Mouse (Mus musculus) heart, postnatal 4 days (tissue): ENCODE measurements around the gene Foxa3. TPM values are rescaled to one million over a fixed set of nuclear protein-coding genes. Genes with fewer than 3 reads are reported as not detected.
"Not testable (repeated sequence)": the region's sequence is repeated elsewhere in the genome, so short reads cannot be mapped to it uniquely, and the experiment has no call there.

Experiments used
- DNase-seq: peaks from one replicate; pipeline ENCODE4 v3.0.0; 2021
- total RNA-seq, 2 experiments: library from RNA; stranded (reverse); gene quantifications; 2 replicates each; pipeline ENCODE4 v1.2.3; 2021

Foxa3 gene
- total RNA-seq: not detected

DNA sequence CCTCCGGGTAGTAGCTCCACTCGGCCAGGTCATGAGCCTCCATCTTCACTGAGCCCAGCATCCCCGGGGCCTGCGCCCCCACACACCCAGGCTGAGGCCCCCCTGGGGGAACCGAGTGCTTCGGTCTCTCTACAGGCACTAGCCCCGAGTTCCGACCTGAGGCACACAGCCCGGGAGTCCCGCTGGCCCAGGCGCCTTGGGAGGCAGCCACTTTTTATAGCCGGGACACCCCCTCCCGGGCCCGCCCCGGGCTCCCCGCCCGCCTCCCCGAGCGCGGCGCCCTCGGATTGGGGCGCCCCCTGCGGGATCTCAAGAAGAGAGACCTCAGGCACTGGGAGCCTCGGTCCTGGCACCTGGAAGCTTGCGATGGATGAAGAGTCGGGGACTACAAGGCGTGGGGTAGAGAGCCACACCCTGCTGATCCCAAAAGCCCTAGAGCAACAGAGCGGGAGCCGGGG, at the start of gene Foxa3:
Gene Foxa3, minus strand, starts transcription at position 182 of the 458 bp plus-strand sequence.
- DNase-seq: peak; percentile 58

DNA sequence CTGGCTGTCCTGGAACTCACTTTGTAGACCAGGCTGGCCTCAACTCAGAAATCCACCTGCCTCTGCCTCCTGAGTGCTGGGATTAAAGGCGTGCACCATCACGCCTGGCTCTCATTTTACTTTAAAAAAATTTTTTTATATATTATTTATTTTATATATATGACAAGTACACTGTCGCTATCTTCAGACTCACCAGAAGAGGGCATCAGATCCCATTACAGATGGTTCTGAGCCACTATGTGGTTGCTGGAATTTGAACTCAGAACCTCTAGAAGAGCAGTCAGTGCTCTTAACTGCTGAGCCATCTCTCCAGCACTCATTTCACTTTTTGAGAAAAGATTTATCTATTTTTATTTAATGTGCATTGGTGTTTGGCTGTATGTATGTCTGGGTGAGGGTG, 47.7 kb upstream of the Foxa3 start:
- not testable (repeated sequence) for DNase-seq

DNA sequence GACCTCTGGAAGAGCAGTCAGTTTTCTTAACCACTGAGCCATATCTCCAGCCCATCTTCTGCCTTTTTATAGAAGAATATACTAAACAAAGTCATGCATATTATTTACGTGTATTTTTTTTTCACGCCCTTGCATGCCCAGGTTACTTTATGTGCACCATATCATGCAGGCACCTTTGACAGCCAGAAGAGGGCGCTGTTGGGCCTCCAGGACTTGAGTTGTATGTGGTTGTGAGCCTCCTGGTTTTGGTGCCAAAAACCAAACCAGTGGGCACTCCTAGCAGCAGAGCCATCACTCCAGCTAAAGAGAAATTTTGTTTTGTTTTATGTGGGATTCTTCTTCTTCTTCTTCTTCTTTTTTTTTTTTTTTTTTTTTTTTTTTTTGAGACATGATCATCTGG, 46.2 kb upstream of the Foxa3 start:
- DNase-seq: peak; percentile 58

DNA sequence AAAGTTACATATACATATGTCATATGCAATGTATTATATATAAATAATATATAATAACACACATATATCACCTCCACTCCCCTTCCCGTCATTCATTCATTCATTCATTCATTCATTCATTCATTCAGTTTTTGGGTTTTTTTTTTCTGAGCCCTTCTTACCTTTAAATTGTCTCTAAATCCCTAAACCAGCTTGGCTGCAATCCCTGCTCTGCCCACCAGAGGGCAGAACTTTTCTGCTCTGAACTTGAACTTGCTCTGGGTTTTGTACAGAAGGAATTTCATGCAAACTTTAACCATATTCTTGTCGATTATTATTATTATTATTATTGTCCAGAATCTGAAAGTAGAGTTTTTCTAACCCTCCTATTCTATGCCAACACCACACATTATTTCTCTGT, 45.4 kb upstream of the Foxa3 start:
- DNase-seq: peak; percentile 82

DNA sequence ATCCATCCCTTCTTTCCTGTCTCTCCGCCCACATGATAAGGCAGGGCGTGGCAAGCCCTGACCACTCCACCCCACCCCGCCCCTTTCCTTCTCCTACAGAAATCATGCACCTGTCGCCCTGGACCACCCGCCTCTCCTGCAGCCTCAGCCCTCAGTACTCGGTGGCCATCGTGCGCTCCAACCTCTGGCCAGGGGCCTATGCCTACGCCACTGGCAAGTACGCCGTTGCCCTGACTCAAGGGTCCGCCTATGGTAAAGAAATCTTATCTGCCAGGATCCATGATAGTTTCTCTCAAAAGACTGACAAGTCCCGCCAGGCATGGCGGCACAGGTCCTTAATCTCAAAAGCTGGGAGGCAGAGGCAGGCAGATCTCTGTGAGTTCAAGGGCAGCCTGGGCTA, 44.6 kb upstream of the Foxa3 start:
- DNase-seq: no peak

DNA sequence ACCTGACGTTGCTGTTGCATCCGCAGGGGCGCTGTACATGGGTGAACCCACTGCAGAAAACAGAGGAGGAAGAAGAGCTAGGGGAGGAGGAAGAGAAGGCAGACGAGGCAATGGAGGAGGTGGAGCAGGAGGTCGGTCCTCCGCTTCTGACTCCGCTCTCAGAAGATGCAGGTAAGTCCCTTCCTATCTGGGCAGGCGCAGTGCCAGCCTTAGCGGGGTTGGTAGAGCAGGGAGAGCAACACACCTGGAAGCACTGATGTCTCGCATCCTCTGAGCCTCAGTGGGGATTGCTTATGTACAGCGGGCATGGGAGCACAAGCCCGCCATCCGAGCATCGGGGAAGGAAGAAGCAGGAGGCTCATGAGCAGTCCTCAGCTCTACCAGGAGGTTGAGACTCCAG, 43.7 kb upstream of the Foxa3 start:
- no peak for DNase-seq

DNA sequence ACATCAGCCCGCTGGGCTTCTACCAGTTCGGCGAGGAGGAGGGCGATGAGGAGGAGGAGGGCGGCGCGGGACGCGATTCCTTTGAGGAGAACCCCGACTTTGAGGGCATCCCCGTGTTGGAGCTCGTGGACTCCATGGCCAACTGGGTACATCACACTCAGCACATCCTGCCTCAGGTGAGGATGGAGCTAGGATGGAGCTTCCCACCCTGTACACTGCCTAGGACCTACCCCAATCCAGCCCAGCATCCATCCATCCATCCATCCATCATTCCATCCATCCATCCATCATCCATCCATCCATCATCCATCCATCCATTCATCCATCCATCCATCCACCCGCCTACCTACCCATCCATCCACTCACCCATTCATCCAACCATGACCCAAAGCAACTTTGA, 42.6 kb upstream of the Foxa3 start:
- no peak for DNase-seq

DNA sequence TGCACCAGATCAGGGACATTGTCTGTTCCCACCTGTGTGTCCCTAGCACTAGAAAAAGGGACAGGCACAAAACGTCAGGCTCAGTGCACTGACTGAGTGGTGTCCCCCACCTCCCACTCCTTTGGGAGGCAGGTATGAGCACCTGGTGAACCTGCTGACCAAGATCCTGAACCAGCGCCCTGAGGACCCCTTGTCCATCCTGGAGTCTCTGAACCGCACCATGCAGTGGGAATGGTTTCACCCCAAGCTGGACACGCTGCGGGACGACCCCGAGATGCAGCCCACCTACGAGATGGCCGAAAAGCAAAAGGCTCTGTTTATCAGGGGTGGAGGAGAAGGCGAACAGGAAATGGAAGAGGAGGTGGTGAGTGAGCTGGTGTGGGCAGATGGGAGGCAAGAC, 34.1 kb upstream of the Foxa3 start:
- no peak for DNase-seq

DNA sequence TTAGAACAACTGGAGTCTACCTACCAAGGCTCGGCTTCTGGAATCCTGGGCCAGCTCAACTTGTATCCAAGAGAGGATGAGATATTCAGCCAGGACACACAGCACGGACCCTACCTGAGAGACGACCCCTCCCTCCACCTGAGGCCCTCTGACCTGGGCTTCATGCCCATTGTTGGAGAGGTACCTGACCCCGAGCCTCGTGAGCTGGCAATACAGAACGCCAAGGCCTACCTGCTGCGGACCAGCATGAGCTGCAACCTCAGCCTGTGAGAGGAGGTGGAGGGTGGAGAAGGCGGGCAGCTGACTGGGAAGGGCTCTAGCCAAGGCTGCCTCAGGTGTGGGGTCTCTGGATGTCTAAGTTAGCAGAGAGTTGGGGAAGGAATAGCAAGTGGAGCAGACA, 31.8 kb upstream of the Foxa3 start:
- DNase-seq: no peak

DNA sequence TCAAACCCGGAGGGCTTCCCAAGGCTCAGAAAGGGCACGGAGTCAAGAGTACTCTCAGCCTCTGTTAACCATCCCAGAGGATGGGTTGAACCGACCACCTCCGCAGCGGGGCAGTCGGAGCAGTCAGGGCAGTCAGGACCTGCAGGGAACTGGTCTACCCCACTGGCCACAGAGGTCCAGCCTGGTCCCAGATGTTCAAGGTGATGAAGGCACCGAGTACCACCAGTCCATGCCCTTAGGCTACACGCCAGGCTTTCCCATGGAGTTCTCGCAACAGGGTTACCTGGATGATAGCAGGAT, 31.4 kb upstream of the Foxa3 start:
- no peak for DNase-seq

DNA sequence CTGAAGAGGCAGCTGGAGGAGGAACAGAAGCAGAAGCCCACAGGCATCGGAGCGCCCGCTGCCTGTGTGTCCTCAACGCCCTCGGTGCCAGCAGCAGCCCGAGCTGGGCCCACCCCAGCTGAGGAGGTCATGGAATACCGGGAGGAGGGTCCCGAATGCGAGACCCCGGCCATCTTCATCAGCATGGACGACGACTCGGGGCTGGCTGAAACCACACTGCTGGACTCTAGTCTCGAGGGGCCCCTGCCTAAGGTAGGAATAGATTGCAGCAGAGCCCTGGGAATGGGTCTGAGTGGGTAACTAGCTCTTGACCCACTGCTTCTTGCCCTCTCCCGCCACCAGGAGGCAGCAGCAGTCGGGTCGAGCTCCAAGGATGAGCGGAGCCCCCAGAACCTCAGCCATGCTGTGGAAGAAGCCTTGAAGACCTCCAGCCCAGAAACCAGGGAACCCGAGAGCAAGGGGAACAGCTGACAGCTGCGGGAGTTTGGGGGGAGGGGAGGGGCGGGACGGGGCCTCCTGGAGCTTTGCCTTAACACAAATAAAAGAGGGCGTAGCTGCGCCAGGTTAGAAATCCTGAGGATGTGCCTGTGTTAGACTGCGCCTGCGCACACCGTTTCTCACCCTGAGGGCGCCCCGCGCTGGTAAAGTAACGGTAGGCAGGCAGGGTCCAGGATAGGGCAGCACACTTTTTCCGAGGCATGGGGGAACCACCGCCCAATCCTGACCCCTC, 30.9 kb upstream of the Foxa3 start, which contains the start of gene Rsph6a:
Gene Rsph6a, plus strand, starts transcription at position 644 of the 730 bp plus-strand sequence.
- DNase-seq: peak; percentile 74

DNA sequence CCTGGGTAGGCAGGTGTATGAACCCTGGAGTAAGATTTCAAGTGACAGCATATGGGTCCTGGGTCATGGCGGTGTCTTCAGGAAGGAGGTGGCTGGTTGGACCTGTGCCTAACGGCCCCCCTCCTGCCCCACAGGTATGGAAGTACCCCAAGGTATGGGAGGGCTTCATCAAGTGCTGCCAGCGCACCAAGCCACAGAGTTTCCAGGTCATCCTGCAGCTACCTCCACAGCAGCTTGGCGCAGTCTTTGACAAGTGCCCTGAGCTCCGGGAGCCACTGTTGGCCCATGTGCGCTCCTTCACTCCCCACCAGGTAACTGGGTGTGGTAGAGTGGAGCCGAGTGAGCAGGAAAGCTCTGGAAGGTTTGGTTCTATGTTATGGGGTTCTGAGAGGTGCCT, 29.8 kb upstream of the Foxa3 start:
- DNase-seq: no peak

DNA sequence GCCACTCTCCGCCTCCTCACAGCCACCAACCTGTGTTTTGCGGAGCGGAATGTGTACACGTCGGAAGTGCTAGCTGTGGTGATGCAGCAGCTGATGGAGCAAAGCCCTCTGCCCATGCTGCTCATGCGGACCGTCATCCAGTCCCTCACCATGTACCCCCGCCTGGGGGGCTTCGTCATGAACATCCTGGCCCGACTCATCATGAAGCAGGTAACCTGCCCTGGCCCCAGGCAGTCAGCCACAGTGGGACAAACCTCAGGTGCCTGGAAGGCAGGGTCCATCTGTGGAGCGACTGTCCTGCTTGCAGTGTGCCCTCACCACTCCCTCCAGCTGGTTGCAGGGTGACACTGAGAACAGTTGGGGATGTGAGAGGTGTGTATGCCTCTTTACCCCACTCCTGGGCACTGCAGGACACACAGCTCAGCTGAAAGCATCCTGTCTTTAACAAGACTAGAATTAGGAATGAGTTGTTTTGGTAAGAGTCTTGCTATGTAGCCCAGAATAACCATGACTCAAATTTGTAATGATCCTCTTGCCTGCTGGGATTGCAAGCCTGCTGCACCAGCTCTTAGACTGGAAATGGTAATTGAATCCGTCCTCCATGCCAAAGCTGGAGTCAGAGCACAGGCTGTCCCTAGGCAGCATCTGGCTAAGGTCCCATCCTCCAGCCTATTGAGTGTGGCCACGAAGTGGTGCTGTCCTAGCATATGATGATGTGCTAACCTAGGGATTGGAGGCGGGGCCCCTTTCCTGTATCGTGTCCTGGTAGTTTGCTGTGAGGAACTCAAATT, 29.2 kb upstream of the Foxa3 start:
- no peak for DNase-seq

DNA sequence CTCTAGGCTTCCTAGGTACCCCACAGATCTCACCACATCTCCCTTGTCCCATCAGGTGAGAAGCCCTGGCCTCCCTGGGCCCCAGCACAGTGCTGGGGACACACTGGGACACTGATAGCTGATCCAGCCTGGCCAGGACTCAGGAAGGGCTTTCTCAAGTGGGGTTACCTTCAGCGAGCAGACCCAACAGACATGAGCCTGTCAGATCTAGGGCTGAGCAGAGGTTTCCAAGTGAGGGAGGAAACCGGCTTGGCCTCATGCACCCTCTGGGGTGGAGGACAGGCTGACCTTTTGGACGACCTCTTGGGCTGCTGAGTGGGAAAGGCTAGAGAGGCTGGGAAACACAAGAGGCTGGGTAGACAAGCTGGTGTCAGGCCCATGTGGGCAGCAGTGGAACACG, 27.8 kb upstream of the Foxa3 start:
- DNase-seq: no peak

DNA sequence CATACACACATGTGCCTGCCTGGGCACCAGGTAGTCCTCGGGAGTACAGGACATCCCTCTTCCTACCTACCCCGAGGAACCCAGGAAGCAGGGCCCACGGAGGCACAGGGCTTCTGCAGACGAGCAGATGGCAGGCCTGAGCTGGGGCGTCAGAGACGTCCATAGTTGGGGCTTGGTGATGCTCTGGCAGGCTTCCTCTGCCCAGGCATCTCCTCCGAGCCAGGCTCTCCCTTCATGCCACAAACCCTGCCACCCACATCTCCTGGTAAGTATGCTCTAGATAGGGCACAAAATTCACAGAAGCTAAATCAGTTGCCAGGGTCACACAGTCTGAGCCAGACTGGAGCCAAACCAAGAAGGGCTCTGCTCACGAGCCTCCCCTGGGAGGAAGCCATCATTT, 26.8 kb upstream of the Foxa3 start:
- DNase-seq: no peak

DNA sequence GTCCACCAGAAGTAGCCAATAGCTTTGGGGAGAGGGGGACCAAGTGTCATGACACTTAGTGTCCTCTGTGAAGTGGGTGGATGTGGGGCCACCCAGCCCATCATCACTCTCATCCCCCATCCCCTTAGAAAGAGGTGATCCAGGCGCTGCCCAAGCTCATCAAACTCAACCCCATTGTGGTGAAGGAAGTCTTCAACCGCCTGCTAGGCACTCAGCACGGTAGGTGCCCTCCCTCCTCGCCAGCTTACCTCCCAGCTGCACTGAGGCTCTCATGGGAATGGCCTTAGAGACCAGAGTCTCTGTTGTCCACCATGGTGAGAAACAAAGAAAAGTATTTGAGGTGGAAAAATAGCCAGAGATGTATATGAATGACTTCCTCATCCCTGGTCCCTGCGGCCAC, 25.9 kb upstream of the Foxa3 start:
- no peak for DNase-seq

DNA sequence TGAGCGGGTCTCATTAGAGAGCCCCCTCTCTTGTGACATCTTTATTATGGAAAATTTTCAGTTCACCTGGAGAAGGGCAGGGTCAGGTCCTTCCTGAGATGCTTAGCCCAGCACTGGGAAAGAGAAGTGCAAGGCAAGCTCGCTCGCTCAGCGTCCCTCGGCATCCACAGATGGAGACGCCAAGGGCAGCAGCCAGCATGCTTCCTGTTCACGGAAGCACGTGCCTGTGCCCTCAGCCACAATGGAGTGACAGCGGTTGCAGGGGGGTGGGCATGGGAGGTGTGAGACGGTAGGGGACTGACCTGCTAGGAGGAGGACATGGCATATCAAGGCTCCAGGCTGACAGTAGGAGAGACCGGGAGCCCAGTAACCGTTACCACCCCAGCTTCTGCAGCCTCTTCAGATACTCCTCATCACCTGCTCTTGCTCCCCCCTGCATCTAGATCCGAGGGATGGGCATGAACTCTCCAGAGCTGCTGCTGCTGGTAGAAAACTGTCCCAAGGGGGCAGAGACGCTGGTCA, 24.7 kb upstream of the Foxa3 start:
- DNase-seq: no peak

DNA sequence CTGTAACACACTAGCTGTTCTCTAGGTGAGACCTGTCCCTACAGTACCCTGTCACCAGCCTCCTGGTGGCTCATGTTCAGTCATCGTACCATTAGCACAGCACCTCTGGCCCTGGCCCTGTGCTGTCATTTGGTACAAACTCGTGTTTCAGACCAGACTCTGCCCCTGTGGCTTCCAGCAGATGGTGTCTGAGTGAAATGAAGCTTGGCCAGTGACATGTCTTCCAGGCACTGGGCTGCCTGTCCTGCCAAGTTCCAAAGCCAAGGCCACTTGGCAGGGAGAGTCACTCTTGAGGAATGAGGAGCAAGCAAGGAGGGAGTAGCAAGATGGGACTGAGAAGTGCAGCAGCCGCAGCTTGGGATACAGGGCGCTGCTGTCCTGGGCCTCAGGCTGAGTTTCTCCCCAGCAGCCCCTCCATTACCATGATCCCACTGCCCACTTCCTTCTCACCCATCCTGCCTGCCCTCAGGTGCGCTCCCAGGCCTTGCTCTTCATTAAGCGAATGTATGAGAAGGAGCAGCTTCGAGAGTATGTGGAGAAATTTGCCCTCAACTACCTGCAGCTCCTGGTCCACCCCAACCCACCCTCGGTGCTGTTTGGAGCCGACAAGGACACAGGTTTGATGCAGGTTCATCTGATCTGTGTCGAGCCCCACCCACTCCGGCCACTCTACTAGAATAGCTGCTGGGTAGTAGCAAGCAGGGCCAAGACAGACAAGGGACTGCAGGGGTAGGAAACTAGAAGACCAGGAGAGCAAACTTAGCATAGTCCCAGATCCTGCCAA, 23.1 kb upstream of the Foxa3 start:
- DNase-seq: no peak

DNA sequence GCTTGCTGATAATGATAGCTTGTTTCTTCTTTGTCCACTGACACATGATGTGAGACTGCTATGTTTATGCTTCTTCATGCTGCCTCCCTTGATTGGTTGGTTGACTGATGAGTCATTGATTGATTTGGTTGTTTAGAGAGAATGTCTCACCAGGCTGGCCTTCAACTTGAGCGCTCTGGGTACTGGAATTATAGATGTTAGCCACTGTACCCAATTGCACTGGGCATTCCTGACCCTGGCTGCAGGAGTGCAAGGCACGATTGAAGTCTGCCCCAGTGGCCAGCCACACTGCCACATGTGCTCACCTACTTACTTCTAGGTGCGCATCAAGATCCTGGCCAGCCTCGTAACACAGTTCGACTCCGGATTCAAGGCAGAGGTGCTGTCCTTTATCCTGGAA, 21.3 kb upstream of the Foxa3 start:
- no peak for DNase-seq

DNA sequence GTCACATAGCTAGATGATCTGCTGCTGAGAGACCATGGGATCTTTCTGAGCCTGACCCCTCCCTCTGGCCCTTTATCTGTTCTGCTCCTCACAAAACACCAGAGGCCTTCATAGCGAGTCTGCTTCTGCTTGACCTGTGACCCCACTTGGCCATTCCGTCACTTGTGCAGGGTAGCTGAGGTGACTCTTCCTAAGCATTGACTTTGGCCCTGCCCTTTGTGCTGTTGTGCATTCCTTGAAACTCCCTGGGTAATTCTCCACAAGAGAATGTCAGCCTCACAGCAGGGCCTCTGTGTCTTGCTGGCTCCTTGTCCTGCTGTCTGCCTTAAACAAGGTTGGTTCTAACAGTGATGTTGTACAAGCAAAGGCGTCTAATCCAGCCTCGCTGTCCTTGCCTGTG, 8.3 kb upstream of the Foxa3 start:
- no peak for DNase-seq

DNA sequence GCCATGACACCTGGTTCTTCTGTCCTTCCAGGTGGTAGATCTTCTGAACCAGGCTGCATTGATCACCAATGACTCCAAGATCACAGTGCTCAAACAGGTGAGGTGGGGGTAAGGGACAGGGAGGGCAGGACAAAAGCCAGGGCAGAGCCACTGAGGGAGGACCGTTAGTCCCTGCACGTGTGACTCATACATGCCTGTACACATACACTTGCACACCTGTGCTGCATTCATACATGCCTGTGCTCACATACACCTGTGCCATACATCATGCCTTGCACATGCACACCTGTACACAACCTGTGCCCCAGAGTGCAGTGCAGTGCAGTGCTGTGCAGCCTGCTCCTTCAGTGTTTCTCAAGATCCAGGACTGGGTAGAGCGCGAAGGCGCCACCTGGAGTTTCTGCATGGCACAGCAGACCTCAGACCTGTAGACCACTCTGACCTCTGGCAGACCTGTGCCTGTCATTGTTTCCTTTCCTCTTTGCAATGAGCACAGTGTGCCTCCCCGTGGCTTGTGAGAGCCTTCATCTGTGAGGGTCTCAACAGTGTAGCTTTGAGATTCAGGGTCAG, 5.8 kb upstream of the Foxa3 start:
- DNase-seq: peak; percentile 71

DNA sequence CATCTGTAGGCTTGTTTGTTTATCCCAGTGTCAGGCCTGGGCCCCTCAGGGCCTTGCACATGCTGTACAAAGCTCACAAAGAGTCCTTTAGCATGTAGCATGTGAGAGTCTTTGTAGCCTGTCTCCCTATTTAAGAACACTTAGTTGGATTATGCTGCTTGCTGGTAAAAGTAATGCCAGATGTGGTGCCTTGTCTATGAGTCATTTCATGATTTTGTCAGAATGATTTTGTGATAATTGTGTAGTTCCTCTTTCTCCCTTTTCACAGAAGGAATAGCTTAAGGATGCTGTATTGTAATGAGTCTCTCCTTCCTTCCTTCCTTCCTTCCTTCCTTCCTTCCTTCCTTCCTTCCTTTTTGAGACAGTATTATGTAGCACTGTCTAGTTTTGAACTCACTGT, 4.7 kb upstream of the Foxa3 start:
- no peak for DNase-seq
